Mouse (Mus musculus) midbrain, embryonic 13.5 days (tissue): ENCODE measurements around the gene Adam21. TPM values are rescaled to one million over a fixed set of nuclear protein-coding genes. Genes with fewer than 3 reads are reported as not detected.
"Not testable (repeated sequence)": the region's sequence is repeated elsewhere in the genome, so short reads cannot be mapped to it uniquely, and the experiment has no call there.

Experiments
- ATAC-seq: fragments of 200-750 bp; cut with Nextera tagmentation; 2 replicates; pipeline ENCODE4 v1.8.0; 2017; ENCODE audit warnings: mild to moderate bottlenecking, moderate TSS enrichment, moderate library complexity
- H3K27ac ChIP-seq: fragments of 300-500 bp; sonication (generic); 2 replicates; pipeline ENCODE4 v1.5.1; 2015; ENCODE audit warnings: inconsistent platforms, mild to moderate bottlenecking, moderate library complexity
- H3K27me3 ChIP-seq: fragments of 300-500 bp; sonication (generic); 2 replicates; pipeline ENCODE4 v1.6.1; 2015; ENCODE audit warnings: mild to moderate bottlenecking, inconsistent platforms
- H3K36me3 ChIP-seq: fragments of 300-500 bp; sonication (generic); 2 replicates; pipeline ENCODE4 v1.6.1; 2015; ENCODE audit warnings: mild to moderate bottlenecking, inconsistent platforms
- H3K4me1 ChIP-seq: fragments of 300-500 bp; sonication (generic); replicated peaks from 2 replicates; pipeline ENCODE4 v1.6.1; 2015; ENCODE audit warnings: inconsistent platforms
- H3K4me2 ChIP-seq: fragments of 300-500 bp; sonication (generic); replicated peaks from 2 replicates; pipeline ENCODE4 v1.6.1; 2015; ENCODE audit warnings: moderate library complexity, mild to moderate bottlenecking, inconsistent platforms
- H3K4me3 ChIP-seq: fragments of 300-500 bp; sonication (generic); replicated peaks from 2 replicates; pipeline ENCODE4 v1.5.1; 2015; ENCODE audit warnings: mild to moderate bottlenecking, inconsistent platforms
- H3K9ac ChIP-seq: fragments of 300-500 bp; sonication (generic); replicated peaks from 2 replicates; pipeline ENCODE4 v1.6.1; 2015; ENCODE audit warnings: mild to moderate bottlenecking, inconsistent platforms
- H3K9me3 ChIP-seq: fragments of 300-500 bp; sonication (generic); 2 replicates; pipeline ENCODE4 v1.6.1; 2016; ENCODE audit warnings: mild to moderate bottlenecking, inconsistent platforms
- WGBS: fragments of 180-500 bp; shearing (Covaris S2); methylation state at CpG from one replicate; pipeline ENCODE4 v1.1.7; 2015; 5-methylcytosine and 5-hydroxymethylcytosine counted together
- polyA plus RNA-seq: library from polyadenylated mRNA; unstranded; fragments of >200 nt; fragmentation: Nextera tagmentation; extraction: Ambion mirVana; gene quantifications from 2 replicates; pipeline ENCODE4 v1.2.1, GENCODE M21; 2015

The Adam21 gene
- polyA plus RNA-seq, 1 experiment from 2014 or later: 0.89 TPM

- peak overlapping the region; percentile 67 for H3K4me2 ChIP-seq
- 43% methylated on average over 4 of the region's 4 CpGs for WGBS
- peak overlapping the region; percentile 77 for H3K27ac ChIP-seq
- no peaks in the 10 kb centered on the region for H3K36me3 ChIP-seq
- peaks cover 20% of the 10 kb centered on the region for H3K4me1 ChIP-seq
- no peak; the same call in 1 of the 2 replicates for ATAC-seq
- H3K4me3 ChIP-seq: peak overlapping the region; percentile 68
- H3K27me3 ChIP-seq: no peaks in the 10 kb centered on the region
- no peaks in the 10 kb centered on the region for H3K9me3 ChIP-seq
- peak overlapping the region; percentile 83 for H3K9ac ChIP-seq
These were observed 35.2 kb downstream of the Adam21 start for GRCm38 (mm10) chr12:81533029-81533419.

GRCm38 (mm10) chr12:81532316-81533028, 35.8 kb downstream of the Adam21 start, which contains the start of the genes Gm20498 and Synj2bp:
Gene Gm20498 (minus strand): TSS chr12:81532905.
Gene Synj2bp (minus strand): TSS chr12:81532911.
- Histone ChIP-seq H3K9ac (peak within 1 kb of the TSS; percentile 83), H3K4me2 (peak within 1 kb of the TSS; percentile 67), H3K27me3 (no peaks in the 10 kb centered on the region), H3K4me3 (peak within 1 kb of the TSS; percentile 68), H3K4me1 (peaks cover 20% of the 10 kb centered on the region), H3K27ac (peak within 1 kb of the TSS; percentile 77), H3K36me3 (no peaks in the 10 kb centered on the region), H3K9me3 (no peaks in the 10 kb centered on the region)
- WGBS: 0% methylated on average over 46 of the region's 46 CpGs
- ATAC-seq: peak; percentile 97

- WGBS: 68% methylated on average over 8 of the region's 8 CpGs
- H3K4me3 ChIP-seq, H3K9me3 ChIP-seq, H3K4me2 ChIP-seq, ATAC-seq, H3K9ac ChIP-seq, H3K27me3 ChIP-seq, H3K36me3 ChIP-seq, H3K27ac ChIP-seq: not testable (repeated sequence)
- H3K4me1 ChIP-seq: peaks cover 20% of the 10 kb centered on the region
These were observed 37.7 kb downstream of the Adam21 start for GRCm38 (mm10) chr12:81530587-81530986.

Other genes with a start within 250 kb of the Adam21 start
- gene Slc8a3, start 235.3 kb downstream of the Adam21 start, polyA plus RNA-seq: 3.4 and 3.6 TPM in 2 replicates
- 0.13 and 0.27 TPM in 2 replicates for gene Gm4787, start 189.0 kb downstream of the Adam21 start, polyA plus RNA-seq
- 0.45 and 0.62 TPM in 2 replicates for gene Adam4, start 146.5 kb downstream of the Adam21 start, polyA plus RNA-seq
- gene Cox16, start 83.3 kb downstream of the Adam21 start, polyA plus RNA-seq: 140 and 148 TPM in 2 replicates
- 32.5 and 34.0 TPM in 2 replicates for gene Gm20498, start 35.6 kb downstream of the Adam21 start, polyA plus RNA-seq
- 38.3 and 41.1 TPM in 2 replicates for gene Synj2bp, start 35.6 kb downstream of the Adam21 start, polyA plus RNA-seq
- gene Med6, start 26.5 kb upstream of the Adam21 start, polyA plus RNA-seq: 58.6 and 64.0 TPM in 2 replicates
- gene Ttc9, start 62.8 kb upstream of the Adam21 start, polyA plus RNA-seq: 6.5 and 6.9 TPM in 2 replicates
- gene Map3k9, start 212.7 kb upstream of the Adam21 start, polyA plus RNA-seq: 7.2 and 9.3 TPM in 2 replicates